ENCODE assay signal across 13 mouse cellular contexts in genomic region chr1:62723891-62724290, GRCm38 (mm10). TPM values are rescaled to one million over a fixed set of nuclear protein-coding genes. Genes with fewer than 3 reads are reported as not detected.
DNase-seq lines count a peak whose midpoint lies in the region; ATAC-seq lines count a peak whose summit lies in the region.
"Had no signal": no experiment of that assay in that cellular context is flagged by ENCODE, and none has a peak within 500 bp of the region (broad histone marks: within the 10 kb centered on the region; RNA-seq: fewer than 3 reads in every experiment).

No protein-coding gene starts in this region.

- H3K9ac ChIP-seq in kidney, embryonic 14.5 days (ENCODE audit: low read depth, low read length) = no peak overlapping the region
- no peak overlapping the region for H3K9ac ChIP-seq in neural tube, embryonic 13.5 days
- no peak overlapping the region for H3K9ac ChIP-seq in stomach, embryonic 16.5 days (ENCODE audit: low read length)
- H3K9ac ChIP-seq: limb, embryonic 15.5 days had no signal

- H3K9me3 ChIP-seq in kidney, embryonic 14.5 days (ENCODE audit: control insufficient read depth, low read length) = no peaks in the 10 kb centered on the region
- peaks cover 3% of the 10 kb centered on the region; the same call in 1 of the 2 replicates for H3K9me3 ChIP-seq in neural tube, embryonic 13.5 days
- H3K9me3 ChIP-seq in stomach, embryonic 16.5 days (replicated peaks; ENCODE audit: control insufficient read depth, low read length) = no peaks in the 10 kb centered on the region
- H3K9me3 ChIP-seq: limb, embryonic 15.5 days had no signal

- no peak for ATAC-seq in kidney, embryonic 14.5 days (ENCODE audit: low FRiP score, low TSS enrichment)
- no peak for ATAC-seq in neural tube, embryonic 13.5 days (ENCODE audit: low read depth)
- ATAC-seq in stomach, embryonic 16.5 days (ENCODE audit: insufficient read depth, low FRiP score) = no peak

- H3K4me3 ChIP-seq in kidney, embryonic 14.5 days (ENCODE audit: low read length) = no peak overlapping the region
- H3K4me3 ChIP-seq in neural tube, embryonic 13.5 days = no peak overlapping the region
- no peak overlapping the region for H3K4me3 ChIP-seq in stomach, embryonic 16.5 days (replicated peaks; ENCODE audit: low read length)
- H3K4me3 ChIP-seq: limb, embryonic 15.5 days had no signal

- H3K4me2 ChIP-seq in kidney, embryonic 14.5 days (replicated peaks; ENCODE audit: low read depth, low read length) = no peak overlapping the region
- no peak overlapping the region for H3K4me2 ChIP-seq in neural tube, embryonic 13.5 days
- no peak overlapping the region for H3K4me2 ChIP-seq in stomach, embryonic 16.5 days (ENCODE audit: low read depth, low read length)
- H3K4me2 ChIP-seq: heart, embryonic 11.5 days; limb, embryonic 15.5 days had no signal

- 72% methylated on average over 5 of the region's 5 CpGs for WGBS in kidney, embryonic 14.5 days
- 79% methylated on average over 5 of the region's 5 CpGs for WGBS in neural tube, embryonic 13.5 days
- 76% methylated on average over 5 of the region's 5 CpGs for WGBS in stomach, embryonic 16.5 days

- H3K4me1 ChIP-seq in kidney, embryonic 14.5 days (ENCODE audit: control insufficient read depth, insufficient read depth, low read length) = peaks cover 18% of the 10 kb centered on the region
- peaks cover 42% of the 10 kb centered on the region for H3K4me1 ChIP-seq in neural tube, embryonic 13.5 days (replicated peaks)
- peaks cover 10% of the 10 kb centered on the region for H3K4me1 ChIP-seq in stomach, embryonic 16.5 days (ENCODE audit: control insufficient read depth, insufficient read depth, low read length)

- H3K27ac ChIP-seq in kidney, embryonic 14.5 days (ENCODE audit: low read depth, low read length) = peak overlapping the region; percentile 24; the same call in 1 of the 2 replicates
- 0 out of 2 replicates have a peak overlapping the region, but pooled peaks have one; percentile 18 for H3K27ac ChIP-seq in neural tube, embryonic 13.5 days (replicated peaks)
- peak overlapping the region; percentile 21; the same call in 1 of the 2 replicates for H3K27ac ChIP-seq in stomach, embryonic 16.5 days (ENCODE audit: low read length)
- H3K27ac ChIP-seq: limb, embryonic 15.5 days had no signal

- H3K27me3 ChIP-seq in kidney, embryonic 14.5 days (ENCODE audit: control insufficient read depth, insufficient read depth, low read length) = no peaks in the 10 kb centered on the region
- no peaks in the 10 kb centered on the region; the same call in 1 of the 2 replicates for H3K27me3 ChIP-seq in neural tube, embryonic 13.5 days
- H3K27me3 ChIP-seq in stomach, embryonic 16.5 days (ENCODE audit: control insufficient read depth, insufficient read depth, low read length) = no peaks in the 10 kb centered on the region
- H3K27me3 ChIP-seq: limb, embryonic 15.5 days had no signal

- no peaks in the 10 kb centered on the region for H3K36me3 ChIP-seq in kidney, embryonic 14.5 days (ENCODE audit: control insufficient read depth, insufficient read depth, low read length)
- H3K36me3 ChIP-seq in neural tube, embryonic 13.5 days = peaks cover 36% of the 10 kb centered on the region
- no peaks in the 10 kb centered on the region for H3K36me3 ChIP-seq in stomach, embryonic 16.5 days (ENCODE audit: control insufficient read depth, insufficient read depth, low read length)

- DNase-seq in adrenal gland, postnatal 10 days = peak; percentile 51
- no peak for DNase-seq in adrenal gland, postnatal 25 days
- no peak for DNase-seq in kidney, adult 18-20 months
- no peak for DNase-seq in neural tube, embryonic 10.5 days (ENCODE audit: extremely low spot score, low spot score)
- DNase-seq in retina, embryonic 14.5 days (ENCODE audit: low spot score) = no peak
- DNase-seq: cerebellum, adult 8-10 months; retina, postnatal 1 day; thymus, postnatal 25 days had no signal

RNA-seq across cellular contexts. Expression of gene Nrp2, which starts 20.8 kb away (rescaled TPM):
- total RNA-seq in adrenal gland, postnatal 10 days (2021) = 10 to 100 TPM; 43.2 to 58.5 TPM
- total RNA-seq in adrenal gland, postnatal 25 days (2021) = 38.3 and 44.1 TPM in 2 replicates
- 5.5 and 7.1 TPM in 2 replicates for polyA plus RNA-seq in kidney, embryonic 14.5 days (2014; fragmentation: Nextera tagmentation; extraction: Ambion mirVana)
- polyA plus RNA-seq in neural tube, embryonic 13.5 days (2015; fragmentation: Nextera tagmentation; extraction: Ambion mirVana) = 32.7 and 37.0 TPM in 2 replicates
- 26.7 and 29.9 TPM in 2 replicates for polyA plus RNA-seq in stomach, embryonic 16.5 days (2015; fragmentation: Nextera tagmentation; extraction: Ambion mirVana)
